Mouse (Mus musculus) lung, adult 2 months (tissue): ENCODE results near the gene Birc7.

Experiments
- CTCF ChIP-seq: fragments of 200-500 bp; IDR thresholded peaks from 2 replicates; pipeline ENCODE4 v1.5.1; 2011; ENCODE audit warnings: mild to moderate bottlenecking, low read length, control low read depth; ENCODE audit not compliant: insufficient read depth
- POLR2A ChIP-seq: fragments of 200-500 bp; IDR thresholded peaks from 2 replicates; pipeline ENCODE4 v1.6.1; 2011; ENCODE audit warnings: low read depth, mild to moderate bottlenecking, control low read depth, low read length, borderline replicate concordance; ENCODE audit errors: extremely low read depth

DNA sequence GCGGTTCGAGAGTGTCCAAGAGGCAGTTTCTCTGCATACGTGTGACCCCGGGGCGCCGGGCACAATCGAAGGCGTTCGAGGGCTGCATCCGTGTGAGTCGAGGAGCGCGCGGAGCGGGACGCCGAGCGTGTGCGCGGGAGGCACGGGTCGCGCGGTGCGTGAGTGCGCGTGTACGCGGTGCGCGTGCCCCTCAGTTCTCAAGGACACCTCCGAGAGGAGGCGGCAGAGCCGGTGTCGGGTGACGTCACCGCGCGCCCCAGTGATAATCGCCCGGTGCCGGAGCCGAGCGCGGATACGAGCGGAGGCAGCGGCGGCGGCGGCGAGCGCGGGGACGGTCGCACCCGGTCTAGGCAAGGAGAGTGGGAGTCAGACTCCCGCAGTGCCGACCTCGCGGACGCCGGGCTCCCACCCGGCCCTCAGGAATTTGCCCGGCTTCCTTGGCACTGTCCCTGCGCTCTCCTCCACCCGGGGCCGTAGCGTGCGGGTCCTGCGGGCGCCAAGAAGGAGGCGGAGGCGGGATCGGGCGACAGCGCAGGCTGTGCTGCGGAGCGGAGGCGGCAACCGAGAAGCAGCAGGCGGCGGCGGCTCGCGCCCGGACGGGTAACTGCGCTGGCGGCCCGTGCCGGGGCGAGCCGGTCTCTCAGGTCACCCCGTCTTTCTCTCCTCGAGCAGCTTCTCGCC is 35.8 kb upstream of the Birc7 start:
- TF ChIP-seq CTCF: no peak
- TF ChIP-seq POLR2A: no peak
